Mouse (Mus musculus): Measurements from ENCODE around the gene Ovca2.
A peak's percentile ranks its signal among the peaks of the same experiment; 100 is the strongest.
"Not testable (repeated sequence)": the region's sequence is repeated elsewhere in the genome, so short reads cannot be mapped to it uniquely, and the experiment has no call there.

Ovca2 gene

GRCm38 (mm10) chr11:75194850-75195461, 16.3 kb upstream of the Ovca2 start:
- peak in 1 of 2 experiments; percentile 28 for DNase-seq (ENCODE audit: low spot score in 2 of 2)

GRCm38 (mm10) chr11:75194121-75194849, 15.7 kb upstream of the Ovca2 start:
- DNase-seq (ENCODE audit: low spot score in 2 of 2), result peak in 1 of 2 experiments; percentile 27

- peak; percentile 67 to 72 for DNase-seq (ENCODE audit: low spot score in 2 of 2)
Measured at GRCm38 (mm10) chr11:75193256-75194071, 14.8 kb upstream of the Ovca2 start, which contains the start of gene Rtn4rl1. Gene Rtn4rl1, plus strand, starts transcription at chr11:75193783.

- DNase-seq (ENCODE audit: low spot score in 2 of 2), result peak; percentile 77 to 82
Measured at GRCm38 (mm10) chr11:75192336-75193214, 13.9 kb upstream of the Ovca2 start.

- no peak for DNase-seq (ENCODE audit: low spot score in 2 of 2)
Measured at GRCm38 (mm10) chr11:75191841-75192240, 13.2 kb upstream of the Ovca2 start.

DNA sequence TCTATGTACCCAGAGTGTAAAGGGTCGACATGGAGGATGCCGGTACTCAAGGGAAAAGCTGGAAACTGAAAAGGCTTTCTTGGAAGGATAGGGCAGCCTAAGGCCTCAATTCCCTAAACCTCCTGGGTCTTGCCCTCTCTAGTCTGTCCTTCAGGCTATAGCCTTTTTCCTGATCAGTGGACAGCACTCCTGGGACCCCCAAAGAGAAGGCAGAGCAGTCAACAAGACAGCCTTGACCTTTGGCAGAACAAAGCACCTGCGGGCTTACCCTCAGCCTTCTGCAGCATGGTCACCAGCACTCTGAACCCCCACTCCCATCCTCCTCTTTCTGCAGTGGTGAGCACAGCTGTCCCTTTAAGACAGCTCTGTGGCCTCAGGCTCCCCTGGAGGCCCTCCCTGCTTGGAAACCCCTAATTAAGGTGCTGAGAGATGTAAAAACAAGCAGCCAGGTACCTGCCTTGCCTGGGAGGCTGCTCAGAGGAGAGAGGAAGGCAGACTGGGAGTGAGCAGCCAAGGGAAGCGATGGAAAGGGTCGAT, 12.3 kb upstream of the Ovca2 start, which contains the start of gene Dph1:
TSS of gene Dph1 (minus strand) at position 337 of the 537 bp plus-strand sequence.
- no peak for DNase-seq (ENCODE audit: low spot score in 2 of 2)

- DNase-seq (ENCODE audit: low spot score in 2 of 2), result peak; percentile 62 to 78
Measured at GRCm38 (mm10) chr11:75190371-75190724, 11.7 kb upstream of the Ovca2 start.

DNA sequence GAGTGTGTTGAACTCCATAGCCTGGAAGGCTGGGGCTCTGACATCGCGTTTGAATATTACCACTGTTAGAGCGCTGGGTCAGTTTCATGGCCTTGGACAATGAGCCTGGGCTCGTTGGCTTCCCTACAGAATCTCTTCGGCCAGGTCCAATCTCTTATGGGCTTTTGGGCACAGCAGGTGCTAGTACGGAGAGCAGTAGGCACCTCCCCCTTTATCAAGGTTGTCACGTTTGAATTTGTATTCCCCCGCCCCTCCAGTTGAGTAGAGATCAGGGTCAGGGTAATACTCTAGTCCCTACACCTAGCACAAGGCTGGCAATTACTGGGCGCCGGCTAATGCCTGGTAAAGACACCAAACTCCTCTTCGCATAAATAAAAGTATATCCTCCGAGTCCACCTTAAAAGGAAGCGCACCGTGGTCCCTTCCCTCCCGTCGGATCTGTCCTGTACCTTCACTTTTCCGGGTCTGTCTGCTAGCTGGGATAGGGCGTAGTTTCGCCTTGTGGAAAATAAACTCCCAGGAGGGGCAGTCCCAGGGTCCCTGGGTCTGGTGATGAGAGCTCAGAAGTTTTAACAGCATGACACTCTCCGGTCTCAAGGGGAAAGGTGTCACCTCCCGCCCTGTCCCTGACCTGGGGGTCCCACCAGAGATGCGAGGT, 11.2 kb upstream of the Ovca2 start:
- peak in 1 of 2 experiments; percentile 24 for DNase-seq (ENCODE audit: low spot score in 2 of 2)

DNA sequence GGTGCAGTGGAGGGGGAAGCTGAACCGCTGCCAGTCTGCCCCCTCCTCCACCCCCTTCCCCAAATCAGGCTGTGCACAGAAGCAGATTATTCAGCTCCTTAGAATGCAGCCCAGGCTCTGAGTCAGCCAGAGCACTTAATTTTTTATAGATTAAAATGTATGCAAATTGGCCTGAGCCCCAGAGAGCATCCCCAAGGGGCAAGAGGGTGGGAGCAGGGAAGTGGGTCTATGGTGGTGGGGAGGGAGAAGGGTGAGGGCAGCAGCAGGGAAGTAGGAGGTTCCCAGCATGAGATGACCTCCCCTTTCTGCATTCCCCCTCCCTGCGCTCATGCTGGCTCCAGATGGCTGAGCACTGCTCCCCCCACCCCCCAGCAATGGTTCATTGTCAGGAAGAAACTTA, 6.4 kb upstream of the Ovca2 start:
- DNase-seq (ENCODE audit: low spot score in 2 of 2), result no peak

- no peak for DNase-seq (ENCODE audit: low spot score in 2 of 2)
Measured at GRCm38 (mm10) chr11:75184573-75184972, 5.9 kb upstream of the Ovca2 start.

DNA sequence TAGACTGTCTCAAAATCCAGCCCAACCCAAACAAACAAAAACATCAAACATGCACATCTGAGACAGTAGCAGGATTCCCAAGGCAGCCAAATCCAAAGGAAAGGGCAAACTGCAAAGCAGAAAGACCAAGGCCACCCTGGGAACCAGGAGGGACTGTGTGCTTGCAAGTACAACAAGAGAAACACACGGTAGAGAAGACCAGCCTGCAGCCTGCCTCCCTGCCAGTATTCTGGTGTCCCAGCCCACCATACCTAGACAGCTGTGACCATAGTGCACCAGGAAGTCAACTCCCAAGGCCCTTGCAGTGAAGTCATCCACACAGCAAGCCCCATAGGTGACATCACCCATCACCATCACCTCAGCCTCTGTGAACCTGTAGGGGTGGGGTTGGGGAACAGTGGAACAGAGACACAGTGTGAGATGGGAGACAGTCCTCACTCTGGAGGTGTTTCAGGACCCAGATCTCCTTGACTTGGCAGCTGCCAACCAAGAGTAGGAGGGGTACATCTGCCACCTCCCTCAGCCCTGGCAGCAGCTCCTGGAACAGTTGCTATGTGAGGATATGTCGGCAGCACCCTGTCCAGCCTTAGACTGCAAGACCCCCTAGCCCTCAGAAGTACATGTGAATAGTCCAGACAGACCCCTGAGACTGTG, 5.4 kb upstream of the Ovca2 start:
- no peak for DNase-seq (ENCODE audit: low spot score in 2 of 2)

GRCm38 (mm10) chr11:75178011-75178410, 624 bp downstream of the Ovca2 start:
- DNase-seq (ENCODE audit: low spot score in 2 of 2), result no peak

- DNase-seq (ENCODE audit: low spot score in 2 of 2), result not testable (repeated sequence)
Measured at GRCm38 (mm10) chr11:75174574-75174973, 4.1 kb downstream of the Ovca2 start.

DNA sequence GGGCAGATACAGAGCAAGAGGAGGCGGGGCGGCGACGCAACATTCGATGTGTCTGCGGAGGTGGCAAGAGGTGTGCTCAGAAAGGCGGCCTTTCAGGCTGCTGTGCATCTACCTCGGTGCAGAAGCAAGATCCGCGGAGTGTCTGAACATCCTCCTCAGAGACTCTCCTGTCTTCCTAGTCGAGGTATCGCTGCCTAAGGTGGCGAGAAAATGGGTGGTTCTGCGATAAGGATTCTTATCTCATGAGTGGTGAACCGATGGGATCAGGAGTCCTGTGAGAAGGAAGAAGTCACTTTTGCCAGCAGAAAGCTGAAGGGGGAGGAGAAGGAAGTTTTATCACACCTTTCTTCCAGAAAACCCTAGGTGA, 4.9 kb downstream of the Ovca2 start:
- DNase-seq (ENCODE audit: low spot score in 2 of 2), result no peak

DNA sequence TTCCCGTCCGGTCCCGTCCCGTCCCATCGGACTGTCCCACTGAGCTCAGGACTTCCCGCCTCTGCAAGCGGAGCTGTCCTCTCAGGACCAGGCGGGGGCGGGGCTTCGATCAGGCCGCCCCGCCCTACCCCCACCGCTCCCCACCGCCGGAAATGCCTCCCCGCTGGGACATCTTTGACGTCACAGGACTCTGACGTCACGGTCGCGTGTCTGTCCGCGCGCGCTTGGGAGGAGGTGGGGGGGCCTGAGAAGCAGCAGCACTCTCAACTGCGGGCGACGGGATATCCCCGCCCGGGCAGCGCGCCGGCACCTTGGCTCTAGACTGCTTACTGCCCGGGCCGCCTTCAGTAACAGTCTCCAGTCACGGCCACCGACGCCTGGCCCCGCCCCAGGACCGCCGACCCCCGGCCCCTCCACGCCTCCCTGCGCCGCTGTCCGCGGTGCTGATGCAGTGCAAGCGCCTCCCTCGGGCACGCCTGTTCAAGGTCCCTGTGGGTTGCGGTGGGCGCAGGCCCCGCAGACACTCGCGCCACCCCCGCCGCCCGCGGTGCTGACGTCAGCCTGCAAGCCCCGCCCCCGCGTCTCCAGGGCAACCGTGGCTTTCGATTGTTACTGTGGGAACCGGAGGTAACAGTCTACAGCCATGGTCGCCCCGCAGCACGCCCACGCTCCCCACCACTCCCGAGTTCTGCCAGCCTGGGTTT, 5.4 kb downstream of the Ovca2 start:
- peak; percentile 67 to 69 for DNase-seq (ENCODE audit: low spot score in 2 of 2)

DNA sequence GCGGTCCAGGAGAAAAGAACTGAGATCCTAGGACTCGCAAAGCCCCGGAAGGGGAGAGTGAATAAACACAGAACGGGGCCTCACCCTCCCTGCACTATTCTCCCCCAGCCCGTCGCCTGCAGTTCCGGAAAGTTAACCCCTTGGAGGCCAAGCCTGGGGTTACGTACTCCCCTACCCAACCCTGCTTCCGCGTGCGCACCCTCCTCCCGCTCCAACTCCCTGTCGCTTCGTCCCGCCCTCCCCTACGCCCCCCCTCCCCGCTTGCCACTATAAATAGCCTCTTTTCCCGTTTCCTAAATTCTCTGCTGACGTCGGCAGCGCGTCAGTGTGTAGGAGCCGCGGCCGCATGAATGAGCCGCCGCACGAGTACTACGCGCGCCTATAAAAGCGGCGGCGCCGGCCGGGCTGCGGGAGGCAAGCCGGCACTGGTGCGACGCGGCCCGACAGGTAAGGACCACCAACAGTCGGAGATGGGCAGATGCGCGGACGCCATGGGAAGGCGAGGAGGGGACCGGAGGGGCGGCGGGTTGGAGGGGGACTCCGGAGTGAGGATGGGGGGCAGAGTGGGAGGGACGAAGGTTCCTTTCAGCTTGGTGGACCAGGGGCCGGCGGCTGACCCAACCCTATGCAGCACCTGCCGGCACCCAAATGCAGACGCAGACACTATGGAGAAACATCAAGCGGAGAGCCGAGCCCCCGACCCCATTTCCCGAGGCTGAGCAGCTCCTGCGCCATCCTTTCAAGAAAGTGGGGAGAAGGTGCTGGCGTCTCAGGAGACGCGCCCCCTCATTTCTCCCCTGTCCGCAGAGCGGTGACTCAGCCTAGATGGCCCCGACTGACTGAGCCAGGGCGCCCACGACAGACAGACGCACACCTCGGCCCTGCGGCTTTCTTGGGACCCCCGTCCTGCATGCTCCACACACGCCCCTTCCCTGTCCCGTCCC, 6.2 kb downstream of the Ovca2 start:
- no peak for DNase-seq (ENCODE audit: low spot score in 2 of 2)

DNA sequence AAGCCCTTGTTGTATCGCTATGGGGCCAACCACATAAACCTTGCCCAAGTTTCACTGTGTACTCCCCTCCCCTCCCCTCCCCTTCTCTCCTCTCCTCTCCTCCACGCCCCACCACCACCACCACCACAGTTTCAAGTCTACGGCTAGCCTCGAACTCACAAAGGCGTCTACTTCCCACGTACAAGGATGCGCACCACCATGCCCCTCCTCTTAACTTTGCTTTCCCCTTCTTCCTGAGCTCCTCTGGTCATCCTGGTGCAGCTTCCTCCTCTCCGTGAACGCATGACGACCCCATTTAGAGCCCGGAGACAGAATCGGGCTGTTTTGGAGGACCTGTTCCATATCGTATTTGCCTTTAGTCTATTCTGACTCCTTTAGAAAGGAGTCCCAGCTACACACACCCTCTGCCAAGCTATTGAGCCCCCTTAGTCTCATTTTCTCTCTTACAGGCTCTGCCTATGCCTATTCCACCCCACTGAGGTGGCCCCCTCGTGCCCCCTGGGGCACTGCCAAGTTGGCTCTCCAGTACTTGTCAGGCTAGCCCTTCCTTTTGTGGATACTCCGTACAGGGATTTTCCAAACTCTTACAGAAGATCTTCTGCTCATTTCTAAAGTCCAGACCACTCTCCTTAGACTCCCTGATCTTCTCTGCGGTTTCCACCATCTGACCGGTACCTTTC, 7.3 kb downstream of the Ovca2 start:
- DNase-seq (ENCODE audit: low spot score in 2 of 2), result no peak
